Mouse (Mus musculus) testis, adult 2 months (tissue): ENCODE measurements around the gene Lrp2bp.

Experiments used
- CTCF ChIP-seq: fragments of 200-500 bp; IDR thresholded peaks from 2 replicates; pipeline ENCODE4 v1.5.1; 2012; ENCODE audit warnings: low read depth, mild to moderate bottlenecking, inconsistent platforms, low read length, moderate library complexity; ENCODE audit not compliant: control insufficient read depth, insufficient read depth, insufficient replicate concordance
- POLR2A ChIP-seq: fragments of 200-500 bp; IDR thresholded peaks from 2 replicates; pipeline ENCODE4 v1.6.1; 2012; ENCODE audit warnings: low read depth, mild to moderate bottlenecking, inconsistent platforms, low read length, moderate library complexity; ENCODE audit not compliant: control insufficient read depth

GRCm38 (mm10) chr8:46039666-46040065 lies 40.6 kb downstream of the Lrp2bp start:
- no peak for TF ChIP-seq POLR2A
- TF ChIP-seq CTCF = no peak
